Mouse (Mus musculus) liver, embryonic 14.5 days (tissue): Measurements from ENCODE around the gene Gale. TPM values are rescaled to one million over a fixed set of nuclear protein-coding genes. Genes with fewer than 3 reads are reported as not detected.

Experiments used
- ATAC-seq: fragments of 200-750 bp; cut with Nextera tagmentation; 2 replicates; pipeline ENCODE4 v1.8.0; 2017; ENCODE audit warnings: moderate number of reproducible peaks, mild to moderate bottlenecking, moderate library complexity; ENCODE audit not compliant: insufficient read depth
- DNase-seq, 3 experiments: peaks; one replicate each; pipeline ENCODE4 v3.0.0-alpha.2; 2012 to 2013; ENCODE audit warnings: low read depth in 3 of 3, low spot score in 3 of 3
- H3K27ac ChIP-seq: fragments of 300-500 bp; sonication (generic); 2 replicates; pipeline ENCODE4 v1.5.1; 2014; ENCODE audit warnings: moderate library complexity, mild to moderate bottlenecking, control low read depth, inconsistent platforms
- H3K27me3 ChIP-seq: fragments of 300-500 bp; sonication (generic); 2 replicates; pipeline ENCODE4 v1.6.1; 2014; ENCODE audit warnings: mild to moderate bottlenecking, low read length, moderate library complexity; ENCODE audit not compliant: control insufficient read depth, insufficient read depth
- H3K36me3 ChIP-seq: fragments of 300-500 bp; sonication (generic); replicated peaks from 2 replicates; pipeline ENCODE4 v1.6.1; 2014; ENCODE audit warnings: low read depth; ENCODE audit not compliant: control insufficient read depth, insufficient read depth
- H3K4me1 ChIP-seq, 2 experiments: fragments of 200-500 bp in 1 of 2; fragments of 300-500 bp in 1 of 2; sonication (generic) in 1 of 2; replicated peaks; 2 replicates each; pipeline ENCODE4 v1.6.1; 2012 to 2014; ENCODE audit warnings: antibody characterized with exemption in 1 of 2, inconsistent platforms in 1 of 2, low read length in 1 of 2; ENCODE audit not compliant: control insufficient read depth in 2 of 2, insufficient read depth in 2 of 2
- H3K4me2 ChIP-seq: fragments of 300-500 bp; sonication (generic); 2 replicates; pipeline ENCODE4 v1.6.1; 2014; ENCODE audit warnings: low read depth, mild to moderate bottlenecking, control low read depth, moderate library complexity
- H3K4me3 ChIP-seq, 2 experiments: fragments of 200-500 bp in 1 of 2; fragments of 300-500 bp in 1 of 2; sonication (generic) in 1 of 2; 2 replicates each; pipeline ENCODE4 v1.5.1; 2012 to 2014; ENCODE audit warnings: low read depth in 2 of 2, low read length in 2 of 2, mild to moderate bottlenecking in 2 of 2, control low read depth in 1 of 2, inconsistent platforms in 1 of 2, moderate library complexity in 1 of 2; ENCODE audit not compliant: insufficient read depth in 1 of 2
- H3K9ac ChIP-seq: fragments of 300-500 bp; sonication (generic); replicated peaks from 2 replicates; pipeline ENCODE4 v1.6.1; 2014; ENCODE audit warnings: mild to moderate bottlenecking, control low read depth, moderate library complexity
- H3K9me3 ChIP-seq: fragments of 300-500 bp; sonication (generic); 2 replicates; pipeline ENCODE4 v1.6.1; 2016; ENCODE audit warnings: low read length, mixed read lengths; ENCODE audit not compliant: control insufficient read depth
- CTCF ChIP-seq: IDR thresholded peaks from 2 replicates; pipeline ENCODE4 v1.5.1; 2016; ENCODE audit warnings: antibody characterized with exemption, low read depth, control low read depth
- EP300 ChIP-seq: IDR thresholded peaks from 2 replicates; pipeline ENCODE4 v1.6.1; 2016; ENCODE audit warnings: antibody characterized with exemption, low read depth
- WGBS: fragments of 180-500 bp; shearing (Covaris S2); extraction: QIAGEN DNeasy Blood & Tissue Kit; methylation state at CpG from one replicate; pipeline ENCODE4 v1.1.7; 2014; ENCODE audit not compliant: insufficient replicate concordance; 5-methylcytosine and 5-hydroxymethylcytosine counted together
- polyA plus RNA-seq, 2 experiments: library from polyadenylated mRNA; depleted of rRNA in 1 of 2; stranded (reverse) in 1 of 2; unstranded in 1 of 2; fragments of >200 nt; fragmentation: Nextera tagmentation in 1 of 2; extraction: Ambion mirVana in 1 of 2; gene quantifications; 2 replicates each; pipeline versions ENCODE4 v1.2.1 to v1.2.3; 2012 to 2014

Gale gene
- polyA plus RNA-seq, 2 experiments, result 22.8 to 38.0 TPM

DNA sequence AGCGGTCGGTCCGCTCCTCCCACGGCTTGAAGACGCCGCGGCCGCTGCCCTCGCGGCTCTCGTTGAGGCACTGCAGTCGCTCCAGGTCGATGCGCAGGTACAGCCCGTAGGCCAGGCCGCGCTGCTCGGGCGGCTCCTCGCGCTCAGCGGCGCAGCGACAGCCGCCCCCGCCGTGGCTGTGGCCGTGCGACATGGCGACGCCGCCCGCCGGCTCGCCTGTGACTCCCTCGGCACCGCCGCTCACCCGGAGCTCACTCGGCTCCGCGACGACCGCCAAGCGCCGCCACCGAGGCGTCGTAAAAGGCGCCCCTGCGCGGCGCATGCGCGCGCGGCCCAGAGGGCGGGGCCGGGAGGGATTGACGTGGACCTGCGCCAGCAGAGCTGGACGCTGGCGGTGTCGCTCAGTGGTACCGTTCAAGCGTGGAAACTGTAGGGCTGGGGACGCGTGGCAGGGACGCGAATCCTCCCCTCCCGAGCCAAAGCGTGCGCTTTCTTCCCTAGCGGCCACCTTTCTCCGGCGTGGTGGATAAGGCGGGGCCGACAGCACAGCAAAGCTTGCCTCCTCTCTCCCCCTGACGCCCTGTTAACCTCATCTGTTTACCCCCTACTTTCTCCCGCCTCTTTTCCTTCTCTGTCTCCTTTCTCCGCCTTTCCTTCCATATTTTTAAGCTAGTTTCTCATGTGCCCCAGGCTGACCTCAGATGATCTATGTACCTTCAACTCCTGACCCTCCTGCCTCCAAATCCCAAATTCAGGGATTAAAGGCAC lies 23.6 kb downstream of the Gale start, which contains the start of gene Pithd1:
TSS of gene Pithd1 (minus strand) at position 322 of the 768 bp plus-strand sequence.
- Histone ChIP-seq H3K4me1 (peaks cover 24 to 26% of the 10 kb centered on the region in 2 experiments), H3K4me3 (peak within 1 kb of the TSS; percentile 89 to 99), H3K27me3 (no peaks in the 10 kb centered on the region), H3K9me3 (no peaks in the 10 kb centered on the region), H3K36me3 (peaks cover 26% of the 10 kb centered on the region), H3K27ac (peak within 1 kb of the TSS; percentile 90), H3K9ac (peak within 1 kb of the TSS; percentile 100), H3K4me2 (peak within 1 kb of the TSS; percentile 91)
- ATAC-seq (peak; percentile 84), DNase-seq (peak; percentile 86 to 89 (median 88))
- WGBS, result under 1% methylated on average over 77 of the region's 81 CpGs
- TF ChIP-seq EP300 (no peak), CTCF (no peak)

DNA sequence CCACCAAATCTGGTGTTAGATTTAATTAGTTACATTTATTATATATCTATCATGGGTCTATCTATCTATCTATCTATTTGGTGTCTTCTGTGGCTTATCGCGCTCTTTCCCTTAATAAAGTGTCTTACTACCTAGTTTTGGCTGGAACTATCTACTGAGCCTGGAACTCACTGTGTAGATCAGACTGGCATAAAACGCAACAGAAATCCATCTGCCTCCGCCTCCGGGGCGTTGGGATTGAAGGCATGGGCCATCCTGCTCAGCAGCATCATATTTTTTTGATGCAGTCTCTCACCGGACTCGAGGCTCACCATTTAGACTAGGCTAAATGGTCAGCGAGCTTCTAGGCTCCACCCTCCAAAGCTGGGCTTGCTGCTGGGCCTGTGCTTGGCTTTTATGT lies 24.2 kb downstream of the Gale start:
- peaks cover 20% of the 10 kb centered on the region for H3K36me3 ChIP-seq
- peak overlapping the region; percentile 100 for H3K9ac ChIP-seq
- H3K4me2 ChIP-seq, result peak overlapping the region; percentile 91
- peak overlapping the region; percentile 90 for H3K27ac ChIP-seq
- H3K9me3 ChIP-seq, result no peaks in the 10 kb centered on the region
- DNase-seq (no peak), ATAC-seq (no peak)
- H3K4me3 ChIP-seq, result peak overlapping the region; percentile 89 to 99; a peak in 3 of 4 replicates
- peaks cover 24 to 26% of the 10 kb centered on the region in 2 experiments for H3K4me1 ChIP-seq
- 64% methylated on average over 9 of the region's 9 CpGs for WGBS
- no peaks in the 10 kb centered on the region for H3K27me3 ChIP-seq
- no peak for TF ChIP-seq CTCF
- TF ChIP-seq EP300, result no peak

DNA sequence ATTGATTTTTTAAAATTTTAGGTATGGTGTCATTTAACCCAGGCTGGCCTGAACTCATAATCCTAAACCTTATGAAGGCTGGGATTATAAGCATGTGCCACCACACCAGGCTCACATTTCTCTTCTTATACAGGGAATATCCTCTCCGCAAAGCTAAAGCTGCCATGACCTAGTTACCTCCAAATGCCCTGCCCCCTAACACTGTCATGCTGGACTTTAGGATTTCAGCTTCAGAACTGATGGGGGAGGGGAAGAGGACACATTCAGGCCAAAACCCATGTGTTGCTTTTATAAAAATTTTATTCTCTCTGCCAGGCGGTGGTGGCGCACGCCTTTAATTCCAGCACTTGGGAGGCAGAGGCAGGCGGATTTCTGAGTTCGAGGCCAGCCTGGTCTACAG lies 30.4 kb downstream of the Gale start:
- DNase-seq (no peak), ATAC-seq (no peak)
- no peaks in the 10 kb centered on the region; the same call in 1 of the 2 replicates for H3K9me3 ChIP-seq
- no peak overlapping the region for H3K9ac ChIP-seq
- peaks cover 0 to 6% of the 10 kb centered on the region in 2 experiments; a peak in 2 of 4 replicates for H3K4me1 ChIP-seq
- no peaks in the 10 kb centered on the region for H3K36me3 ChIP-seq
- H3K27me3 ChIP-seq, result no peaks in the 10 kb centered on the region
- no peak overlapping the region for H3K4me2 ChIP-seq
- 86% methylated on average over 6 of the region's 6 CpGs for WGBS
- no peak overlapping the region for H3K27ac ChIP-seq
- H3K4me3 ChIP-seq, result no peak overlapping the region
- TF ChIP-seq EP300 (no peak), CTCF (no peak)

DNA sequence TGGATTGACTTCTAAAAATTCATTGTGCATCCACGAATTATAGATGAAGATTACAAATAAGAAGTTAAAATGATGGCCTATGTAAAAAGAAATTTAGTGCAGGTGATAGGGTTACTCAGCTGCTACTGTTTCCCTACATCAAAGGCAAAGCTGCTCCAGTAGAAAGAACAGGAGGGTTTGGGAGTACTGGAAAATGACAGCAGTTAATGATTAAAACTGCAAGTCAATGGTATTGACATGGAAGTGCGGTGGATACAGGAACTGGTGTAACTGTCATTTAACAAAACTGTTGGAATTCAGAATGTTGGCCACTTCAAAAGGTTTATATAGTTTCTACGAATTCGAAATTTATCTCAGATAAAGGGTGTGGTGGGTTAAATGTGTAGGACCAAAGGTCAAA lies 31.6 kb downstream of the Gale start:
- Histone ChIP-seq H3K9me3 (no peaks in the 10 kb centered on the region; the same call in 1 of the 2 replicates), H3K36me3 (no peaks in the 10 kb centered on the region), H3K4me1 (peaks cover 0 to 6% of the 10 kb centered on the region in 2 experiments; a peak in 2 of 4 replicates), H3K27ac (no peak overlapping the region), H3K4me2 (no peak overlapping the region), H3K4me3 (no peak overlapping the region), H3K9ac (no peak overlapping the region), H3K27me3 (no peaks in the 10 kb centered on the region)
- ATAC-seq (no peak), DNase-seq (no peak)
- 59% methylated on average over 4 of the region's 4 CpGs for WGBS
- no peak for TF ChIP-seq EP300

- no peak overlapping the region for H3K4me3 ChIP-seq
- no peaks in the 10 kb centered on the region for H3K9me3 ChIP-seq
- TF ChIP-seq CTCF, result no peak
- no peak for TF ChIP-seq EP300
- WGBS, result 84% methylated on average over 5 of the region's 5 CpGs
- no peak overlapping the region for H3K4me2 ChIP-seq
- H3K36me3 ChIP-seq, result peaks cover 66% of the 10 kb centered on the region
- H3K27ac ChIP-seq, result no peak overlapping the region
- no peak overlapping the region for H3K9ac ChIP-seq
- H3K27me3 ChIP-seq, result no peaks in the 10 kb centered on the region
- H3K4me1 ChIP-seq, result no peaks in the 10 kb centered on the region; a peak in 1 of 4 replicates
- ATAC-seq, result no peak
- no peak for DNase-seq
Measured at GRCm38 (mm10) chr4:136004107-136004675, 40.7 kb downstream of the Gale start.
